Mouse (Mus musculus) embryo, embryonic 9.5 days (tissue): ENCODE results near the gene Gm20403.
"Not testable (repeated sequence)": the region's sequence is repeated elsewhere in the genome, so short reads cannot be mapped to it uniquely, and the experiment has no call there.

Experiments used
- DNase-seq: peaks from one replicate; pipeline ENCODE4 v3.0.0-alpha.2; 2017; ENCODE audit errors: extremely low spot score

Gene Gm20403

DNA sequence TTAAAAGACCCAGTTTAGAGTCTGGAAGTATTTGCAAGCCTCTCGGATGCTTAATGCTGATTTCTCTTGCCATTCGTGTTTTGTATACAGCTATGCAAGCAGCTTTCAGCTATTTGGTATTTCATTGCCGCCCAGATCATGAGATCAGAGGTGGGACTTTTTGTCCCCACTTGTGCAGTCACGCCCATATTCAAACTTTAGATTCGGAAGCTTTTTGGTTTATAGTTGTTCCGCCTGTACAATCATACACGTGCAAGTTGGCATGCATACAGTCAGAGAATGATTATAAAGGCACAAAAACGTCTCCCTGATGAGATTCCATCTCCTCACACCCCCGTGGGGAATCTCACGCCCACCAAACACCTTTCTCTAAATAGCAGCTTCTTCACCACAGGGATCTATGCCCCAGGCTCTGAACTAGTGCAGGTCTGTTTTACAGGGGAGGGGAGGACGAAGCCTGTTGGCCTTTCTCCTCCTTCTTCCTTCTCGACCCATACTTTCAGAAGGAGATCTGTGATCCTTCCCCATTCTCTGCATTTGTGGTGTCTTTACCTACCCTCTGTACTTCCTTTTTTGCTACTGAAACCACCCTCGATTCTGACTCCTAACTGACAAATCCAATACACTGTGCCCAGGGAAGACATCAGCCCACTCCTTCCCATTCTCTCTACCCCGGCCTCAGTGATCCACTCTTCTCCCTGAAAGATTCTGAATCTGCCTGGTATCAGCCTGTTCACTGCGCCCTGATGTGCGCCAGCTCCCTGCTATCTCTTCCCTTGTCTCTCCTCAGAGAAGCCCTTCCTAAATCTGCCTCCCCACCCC lies 7.1 kb upstream of the Gm20403 start:
- no peak for DNase-seq

- no peak for DNase-seq
Measured at GRCm38 (mm10) chr12:54992814-54993213, 6.5 kb upstream of the Gm20403 start.

- no peak for DNase-seq
Measured at GRCm38 (mm10) chr12:54988323-54988850, 2.1 kb upstream of the Gm20403 start.

GRCm38 (mm10) chr12:54987156-54987555 lies 827 bp upstream of the Gm20403 start:
- DNase-seq, result no peak

DNA sequence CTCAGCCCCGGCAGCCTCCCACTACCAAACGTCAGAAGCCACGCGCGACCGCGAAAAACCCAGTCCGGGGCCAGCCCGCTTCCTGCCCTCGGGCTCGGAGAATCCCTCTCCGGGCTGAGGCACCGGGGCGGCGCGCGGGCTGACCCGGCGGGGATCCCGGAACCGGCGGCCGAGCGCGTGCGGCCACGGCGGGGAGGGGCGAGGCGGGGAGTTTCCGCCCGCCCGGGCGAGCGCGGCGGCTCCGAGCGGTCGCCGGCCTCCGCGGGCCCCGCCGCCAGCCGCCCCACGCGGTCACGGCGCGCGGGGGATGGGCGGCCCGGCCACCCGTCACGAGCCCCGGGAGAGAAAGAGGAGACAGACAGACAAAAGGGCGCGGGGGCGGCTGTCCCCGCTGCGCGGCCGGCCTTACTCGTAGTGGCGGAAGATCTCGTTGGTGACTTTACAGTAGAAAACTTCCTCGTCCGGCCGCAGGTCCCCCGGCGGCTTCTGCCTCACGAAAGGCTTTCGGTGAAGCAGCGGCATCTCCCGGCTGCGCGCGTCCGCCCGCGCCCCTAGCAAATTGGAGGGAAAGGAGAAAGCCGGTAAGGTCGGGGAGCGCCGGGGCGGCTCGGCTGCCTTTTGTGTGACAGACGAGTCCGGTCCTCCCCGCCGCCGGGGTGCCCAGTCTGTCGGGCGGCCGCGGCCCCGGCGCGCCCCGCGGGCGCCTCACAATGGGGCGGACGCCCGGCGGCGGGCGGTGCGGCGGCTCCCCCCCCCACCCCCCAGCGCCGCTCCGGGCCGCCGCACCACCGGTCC lies 875 bp downstream of the Gm20403 start:
- peak; percentile 72 for DNase-seq

DNA sequence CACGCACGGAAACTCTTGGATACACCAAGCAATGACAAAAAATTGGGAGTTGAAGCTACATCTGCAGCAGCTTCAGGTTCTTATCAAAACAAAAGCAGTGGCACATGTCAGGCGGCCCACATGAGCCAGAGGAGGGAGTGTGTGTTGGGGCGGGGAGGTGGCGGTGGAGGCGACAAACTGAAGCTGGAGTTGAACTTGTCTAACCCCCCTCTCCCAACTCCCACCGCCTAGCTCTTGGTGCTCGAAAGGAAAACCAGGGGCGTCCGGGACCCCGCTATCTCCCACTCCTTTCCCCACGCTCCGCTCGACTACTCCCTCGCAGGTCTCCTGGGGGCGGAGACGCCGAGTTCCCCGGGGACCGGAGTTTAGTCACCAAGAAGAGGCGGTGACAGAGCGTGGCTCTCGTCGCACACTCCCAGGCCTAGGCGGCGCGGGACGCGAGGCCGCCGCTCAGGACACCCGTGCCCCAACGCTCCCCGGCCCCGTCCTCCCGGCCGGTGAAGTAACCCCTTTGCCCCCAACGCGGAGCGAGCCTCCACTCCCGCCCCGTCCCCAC lies 1.6 kb downstream of the Gm20403 start:
- peak; percentile 71 for DNase-seq

DNA sequence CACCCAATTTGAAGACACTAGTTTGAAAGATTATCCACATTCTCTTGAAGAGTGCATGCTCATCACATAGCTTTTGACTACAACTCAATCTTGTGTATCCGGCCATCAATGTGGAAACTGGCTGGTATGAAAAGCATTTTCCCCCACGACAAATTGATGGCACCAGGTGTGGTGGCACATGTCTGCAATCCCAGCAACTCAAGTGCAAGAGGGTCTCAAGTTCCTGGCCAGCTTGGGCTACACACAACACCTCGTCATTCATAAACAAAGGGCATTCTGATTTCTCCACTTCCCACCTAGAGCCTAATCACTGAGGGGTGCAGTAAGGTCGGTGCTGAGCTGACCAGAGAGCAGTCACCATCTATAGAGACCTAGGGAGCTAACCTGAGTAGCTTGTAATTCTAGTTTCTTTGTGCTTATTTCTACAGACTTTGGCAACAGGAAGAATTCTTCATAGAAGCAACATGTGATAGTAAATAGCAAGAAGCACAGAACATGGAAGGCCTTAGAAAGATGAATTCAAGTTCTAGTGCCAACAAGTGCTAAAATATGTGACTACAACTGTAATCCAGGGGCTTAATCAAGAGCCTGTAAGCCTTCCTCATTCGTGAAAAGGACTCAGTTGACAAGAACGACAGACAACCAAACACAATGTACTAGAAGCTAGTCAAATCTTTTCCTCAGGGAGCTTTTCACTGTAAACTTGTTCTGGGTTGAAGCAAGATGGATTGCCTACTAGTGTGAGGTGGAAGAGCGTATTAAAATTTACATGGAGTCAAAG lies 3.2 kb downstream of the Gm20403 start:
- no peak for DNase-seq

GRCm38 (mm10) chr12:54981962-54982361 lies 4.4 kb downstream of the Gm20403 start:
- no peak for DNase-seq

- no peak for DNase-seq
Measured at GRCm38 (mm10) chr12:54980939-54981338, 5.4 kb downstream of the Gm20403 start.

GRCm38 (mm10) chr12:54980532-54980931 lies 5.8 kb downstream of the Gm20403 start:
- DNase-seq, result no peak

GRCm38 (mm10) chr12:54969033-54969432 lies 17.3 kb downstream of the Gm20403 start:
- no peak for DNase-seq

DNA sequence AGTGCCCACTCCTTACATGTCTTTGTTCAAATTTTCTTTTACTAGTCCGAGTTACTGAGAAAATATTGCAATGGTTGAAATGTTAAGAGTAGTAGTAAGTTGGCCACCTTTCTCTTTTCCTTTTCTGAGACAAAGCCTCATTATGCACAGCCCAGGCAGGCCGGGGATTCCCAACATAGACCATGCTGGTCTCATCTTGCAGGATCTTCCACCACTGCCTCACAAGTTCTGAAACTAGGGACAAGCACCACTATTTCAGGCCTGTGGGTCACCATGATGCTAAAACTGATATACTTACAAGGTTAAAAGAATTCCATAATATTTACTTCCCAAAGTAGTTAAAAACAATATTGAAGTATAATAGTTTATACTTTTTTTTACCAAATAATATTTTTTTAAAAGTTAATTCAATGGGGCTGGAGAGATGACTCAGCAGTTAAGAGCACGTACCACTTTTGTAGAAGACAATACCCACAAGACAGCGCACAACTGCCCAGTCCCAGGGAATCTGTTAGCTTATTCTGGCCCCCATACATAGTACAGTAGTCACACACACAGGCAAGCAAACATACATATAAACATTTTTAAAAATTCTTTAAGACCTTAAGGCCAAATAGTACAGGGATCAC lies 20.7 kb downstream of the Gm20403 start:
- no peak for DNase-seq

GRCm38 (mm10) chr12:54959569-54959968 lies 26.8 kb downstream of the Gm20403 start:
- no peak for DNase-seq

- no peak for DNase-seq
Measured at GRCm38 (mm10) chr12:54956974-54957373, 29.4 kb downstream of the Gm20403 start.

DNA sequence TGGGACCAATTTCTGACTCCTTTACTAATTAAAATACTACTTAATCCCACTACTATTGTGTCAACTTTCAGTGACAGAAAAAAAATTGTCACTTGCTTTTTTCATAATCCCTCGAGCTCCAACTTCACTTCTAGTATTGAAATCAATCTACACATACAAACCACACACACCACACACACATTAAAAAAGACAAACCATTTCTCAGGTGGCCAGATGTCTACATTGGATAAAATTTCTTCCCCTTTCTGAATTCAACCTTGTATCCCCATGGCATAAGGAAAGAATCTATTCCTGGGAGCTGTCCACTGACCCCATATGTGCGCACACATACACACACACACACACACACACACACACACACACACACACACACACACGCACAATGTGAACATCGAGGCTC lies 29.9 kb downstream of the Gm20403 start:
- no peak for DNase-seq

- no peak for DNase-seq
Measured at GRCm38 (mm10) chr12:54946116-54946515, 40.2 kb downstream of the Gm20403 start.

DNA sequence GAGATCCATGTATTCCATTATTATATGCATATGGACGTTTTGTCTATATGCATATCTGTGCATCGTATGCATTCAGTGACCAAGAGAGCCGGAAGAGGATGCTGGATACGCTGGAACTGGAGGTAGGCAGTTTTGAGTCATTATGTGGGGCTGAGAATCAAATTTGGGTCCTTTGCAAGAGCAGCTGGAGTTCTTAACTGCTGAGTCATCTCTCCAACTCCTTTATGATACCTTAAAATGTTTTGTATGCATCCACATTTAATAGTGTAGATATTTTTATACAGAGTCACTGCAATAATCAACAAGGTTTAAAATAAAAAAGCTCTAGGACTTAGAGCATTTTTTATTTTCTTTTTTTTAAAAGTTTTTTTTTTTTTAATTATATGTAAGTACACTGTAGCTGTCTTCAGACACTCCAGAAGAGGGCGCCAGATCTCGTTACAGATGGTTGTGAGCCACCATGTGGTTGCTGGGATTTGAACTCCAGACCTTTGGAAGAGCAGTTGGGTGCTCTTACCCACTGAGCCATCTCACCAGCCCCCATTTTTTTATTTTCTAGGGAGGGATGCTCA lies 43.7 kb downstream of the Gm20403 start:
- not testable (repeated sequence) for DNase-seq

GRCm38 (mm10) chr12:54937581-54938343 lies 48.6 kb downstream of the Gm20403 start:
- DNase-seq, result not testable (repeated sequence)
